ENCODE assay signal across 13 mouse cellular contexts in genomic region chr7:126288571-126289091, GRCm38 (mm10). TPM values are rescaled to one million over a fixed set of nuclear protein-coding genes. Genes with fewer than 3 reads are reported as not detected.
DNase-seq lines count a peak whose midpoint lies in the region; ATAC-seq and TF ChIP-seq lines count a peak whose summit lies in the region.
"Had no signal": no experiment of that assay in that cellular context is flagged by ENCODE, and none has a peak within 500 bp of the region (broad histone marks: within the 10 kb centered on the region; RNA-seq: fewer than 3 reads in every experiment).

No protein-coding gene starts in this region.

- H3K9ac ChIP-seq in heart, adult 2 months (ENCODE audit: low read depth, low read length): no peak overlapping the region
- H3K9ac ChIP-seq in hindbrain, embryonic 16.5 days (ENCODE audit: low read depth, low read length): no peak overlapping the region
- H3K9ac ChIP-seq: heart, embryonic 12.5 days; stomach, embryonic 15.5 days had no signal

- no peaks in the 10 kb centered on the region for H3K9me3 ChIP-seq in hindbrain, embryonic 16.5 days (ENCODE audit: control insufficient read depth, low read length)
- H3K9me3 ChIP-seq: heart, embryonic 12.5 days; stomach, embryonic 15.5 days had no signal

- H3K79me2 ChIP-seq in heart, adult 2 months (replicated peaks; ENCODE audit: control insufficient read depth, insufficient read depth, low read length): no peaks in the 10 kb centered on the region

- H3K27me3 ChIP-seq in heart, adult 2 months (ENCODE audit: control insufficient read depth, insufficient read depth, low read length): no peaks in the 10 kb centered on the region
- no peaks in the 10 kb centered on the region for H3K27me3 ChIP-seq in spleen, adult 2 months (ENCODE audit: control insufficient read depth, insufficient read depth, low read length)
- no peaks in the 10 kb centered on the region for H3K27me3 ChIP-seq in hindbrain, embryonic 16.5 days (replicated peaks; ENCODE audit: control insufficient read depth, insufficient read depth, low read length)
- H3K27me3 ChIP-seq: stomach, embryonic 15.5 days had no signal

- intact Hi-C loops in heart, adult 2 months (cut with DNase I): no loop called here
- intact Hi-C loops in heart, postnatal 14 days (cut with DNase I): no loop called here

- H3K36me3 ChIP-seq in heart, adult 2 months (ENCODE audit: control insufficient read depth, insufficient read depth, low read length): no peaks in the 10 kb centered on the region
- peaks cover 26% of the 10 kb centered on the region for H3K36me3 ChIP-seq in spleen, adult 2 months (ENCODE audit: control insufficient read depth, insufficient read depth, low read length)
- H3K36me3 ChIP-seq in hindbrain, embryonic 16.5 days (ENCODE audit: control insufficient read depth, insufficient read depth, low read length): peaks cover 26% of the 10 kb centered on the region

- TF ChIP-seq EP300 in heart, adult 2 months (IDR thresholded peaks at IDR 0.05; ENCODE audit: insufficient read depth, low read depth, low read length): no peak

- no peak overlapping the region for H3K4me2 ChIP-seq in hindbrain, embryonic 16.5 days (ENCODE audit: low read length)
- H3K4me2 ChIP-seq: heart, embryonic 12.5 days; stomach, embryonic 15.5 days had no signal

- no peak overlapping the region for H3K4me3 ChIP-seq in heart, adult 2 months
- H3K4me3 ChIP-seq in spleen, adult 2 months (ENCODE audit: extremely low read depth, insufficient read depth, insufficient read length): no peak overlapping the region
- H3K4me3 ChIP-seq in hindbrain, embryonic 16.5 days (ENCODE audit: low read length): no peak overlapping the region
- H3K4me3 ChIP-seq: heart, embryonic 12.5 days; stomach, embryonic 15.5 days had no signal

- no peak for TF ChIP-seq CTCF in heart, adult 2 months (IDR thresholded peaks at IDR 0.05)
- TF ChIP-seq CTCF in spleen, adult 2 months (IDR thresholded peaks at IDR 0.05; ENCODE audit: extremely low read depth, insufficient read depth, insufficient read length, insufficient replicate concordance): no peak

- H3K27ac ChIP-seq in heart, adult 2 months: peak overlapping the region; percentile 50; the same call in 1 of the 2 replicates
- H3K27ac ChIP-seq in spleen, adult 2 months (ENCODE audit: insufficient read depth, low read length): peak overlapping the region; percentile 94
- H3K27ac ChIP-seq in hindbrain, embryonic 16.5 days (ENCODE audit: low read depth, low read length): peak overlapping the region; percentile 51; the same call in 1 of the 2 replicates
- H3K27ac ChIP-seq: stomach, embryonic 15.5 days had no signal

- ATAC-seq in hindbrain, embryonic 16.5 days: peak; percentile 28; the same call in 1 of the 2 replicates
- ATAC-seq in activated CD4-positive, CD25-positive, alpha-beta regulatory T cell, adult 4 months: no peak
- ATAC-seq: intestine, embryonic 16.5 days had no signal

- H3K4me1 ChIP-seq in heart, adult 2 months (ENCODE audit: control insufficient read depth, insufficient read depth, low read length): peaks cover 26% of the 10 kb centered on the region
- peaks cover 54% of the 10 kb centered on the region; the same call in 1 of the 2 replicates for H3K4me1 ChIP-seq in spleen, adult 2 months (ENCODE audit: control insufficient read depth, insufficient read depth, insufficient read length)
- H3K4me1 ChIP-seq in hindbrain, embryonic 16.5 days (ENCODE audit: control insufficient read depth, insufficient read depth, low read depth, low read length): peaks cover 48% of the 10 kb centered on the region

- DNase-seq in heart, adult 2 months: no peak
- no peak for DNase-seq in heart, postnatal 14 days
- peak in 1 of 2 experiments; percentile 71 for DNase-seq in spleen, adult 2 months (ENCODE audit: low read depth in 1 of 2, low spot score in 2 of 2)
- no peak for DNase-seq in spleen, postnatal 14 days (ENCODE audit: low spot score in 2 of 2)
- no peak for DNase-seq in Muller cell, postnatal 12 days (ENCODE audit: inconsistent ontology term)
- no peak for DNase-seq in urinary bladder, adult 2 months (ENCODE audit: low spot score)
- DNase-seq: adrenal gland, postnatal 25 days; lung, adult 18-20 months had no signal

- TF ChIP-seq POLR2A in heart, adult 2 months (IDR thresholded peaks at IDR 0.05; ENCODE audit: insufficient read depth, low read depth, low read length): no peak
- no peak for TF ChIP-seq POLR2A in spleen, adult 2 months (IDR thresholded peaks at IDR 0.05; ENCODE audit: low read depth, low read length)

- WGBS in heart, adult 2 months: 60% methylated on average over 13 of the region's 13 CpGs
- 51% methylated on average over 13 of the region's 13 CpGs for WGBS in spleen, adult 2 months
- WGBS in hindbrain, embryonic 16.5 days: 50% methylated on average over 13 of the region's 13 CpGs

RNA-seq across cellular contexts. Expression of gene Sbk1, which starts 16.2 kb away (rescaled TPM):
- 10 to 100 TPM; 61.9 to 87.4 TPM for total RNA-seq in heart, adult 2 months (2021)
- polyA plus RNA-seq in heart, adult 2 months (2012; rRNA removed): 44.5 and 55.4 TPM in 2 replicates
- 10 to 100 TPM; 77.7 to 82.2 TPM for total RNA-seq in heart, postnatal 14 days (2021)
- polyA plus RNA-seq in spleen, adult 2 months (2012; rRNA removed): 73.4 and 99.1 TPM in 2 replicates
- 159 and 208 TPM in 2 replicates for polyA plus RNA-seq in hindbrain, embryonic 16.5 days (2015; fragmentation: Nextera tagmentation; extraction: Ambion mirVana)
- 1 to 10 TPM; 4.1 to 5.6 TPM for polyA plus RNA-seq in activated CD4-positive, CD25-positive, alpha-beta regulatory T cell, adult 4 months (2017; shearing (Covaris generic))
- 2.7 and 3.7 TPM in 2 replicates for polyA plus RNA-seq in urinary bladder, adult 2 months (2012; rRNA removed)
